Mouse (Mus musculus) midbrain, embryonic 10.5 days (tissue): ENCODE results near the gene Spatc1l. TPM values are rescaled to one million over a fixed set of nuclear protein-coding genes. Genes with fewer than 3 reads are reported as not detected.

Experiments
- polyA plus RNA-seq: library from polyadenylated mRNA; unstranded; fragments of >200 nt; fragmentation: Nextera tagmentation; extraction: Ambion mirVana; gene quantifications from 2 replicates; pipeline ENCODE4 v1.2.1, GENCODE M21; 2016

Gene Spatc1l
- polyA plus RNA-seq, 1 experiment from 2014 or later, result not detected

Other genes starting within 250 kb of the Spatc1l start
- gene Dip2a, start 217.0 kb upstream of the Spatc1l start, polyA plus RNA-seq, result 5.6 and 6.4 TPM in 2 replicates
- gene AC141477.1, start 121.8 kb upstream of the Spatc1l start, polyA plus RNA-seq, result not detected in 2 replicates
- gene Pcnt, start 119.5 kb upstream of the Spatc1l start, polyA plus RNA-seq, result 19.7 and 21.2 TPM in 2 replicates
- gene 2610028H24Rik, start 113.2 kb upstream of the Spatc1l start, polyA plus RNA-seq, result not detected in 2 replicates
- 70.1 and 80.0 TPM in 2 replicates for gene Mcm3ap, start 93.3 kb upstream of the Spatc1l start, polyA plus RNA-seq
- 10.1 and 11.1 TPM in 2 replicates for gene Ybey, start 93.2 kb upstream of the Spatc1l start, polyA plus RNA-seq
- 56.7 and 72.4 TPM in 2 replicates for gene Lss, start 30.7 kb upstream of the Spatc1l start, polyA plus RNA-seq
- gene Ftcd, start 13.4 kb downstream of the Spatc1l start, polyA plus RNA-seq, result 0.04 TPM in 1 of 2 replicates, not detected in the other
- 8.6 and 13.8 TPM in 2 replicates for gene Col6a2, start 61.4 kb downstream of the Spatc1l start, polyA plus RNA-seq
- 8.0 and 14.7 TPM in 2 replicates for gene Col6a1, start 163.9 kb downstream of the Spatc1l start, polyA plus RNA-seq